Mouse (Mus musculus) telencephalon, adult 2 months (tissue): ENCODE data around the gene Atp6v1c2.

Source experiments
- DNase-seq: peaks from one replicate; pipeline ENCODE4 v3.0.0-alpha.2; 2011; ENCODE audit warnings: low read depth, low spot score

Atp6v1c2 gene

GRCm38 (mm10) chr12:17333459-17333858 lies 4.3 kb upstream of the Atp6v1c2 start:
- DNase-seq = no peak

GRCm38 (mm10) chr12:17324549-17325470 lies 4.3 kb downstream of the Atp6v1c2 start:
- DNase-seq = no peak

- DNase-seq = no peak
Observed at GRCm38 (mm10) chr12:17318453-17318852, 10.7 kb downstream of the Atp6v1c2 start.

GRCm38 (mm10) chr12:17317970-17318369 lies 11.2 kb downstream of the Atp6v1c2 start:
- no peak for DNase-seq

- DNase-seq = no peak
Observed at GRCm38 (mm10) chr12:17316096-17316495, 13.1 kb downstream of the Atp6v1c2 start.

- DNase-seq = peak; percentile 3
Observed at GRCm38 (mm10) chr12:17310852-17311839, 18.0 kb downstream of the Atp6v1c2 start.

- DNase-seq = no peak
Observed at GRCm38 (mm10) chr12:17308246-17308645, 20.9 kb downstream of the Atp6v1c2 start.

- DNase-seq = no peak
Observed at GRCm38 (mm10) chr12:17305445-17305844, 23.7 kb downstream of the Atp6v1c2 start.

- DNase-seq = no peak
Observed at GRCm38 (mm10) chr12:17299902-17300301, 29.3 kb downstream of the Atp6v1c2 start.

GRCm38 (mm10) chr12:17296899-17297298 lies 32.3 kb downstream of the Atp6v1c2 start:
- DNase-seq = no peak

GRCm38 (mm10) chr12:17290569-17290968 lies 38.6 kb downstream of the Atp6v1c2 start:
- DNase-seq = no peak

- DNase-seq = no peak
Observed at GRCm38 (mm10) chr12:17289913-17290312, 39.2 kb downstream of the Atp6v1c2 start.

- DNase-seq = no peak
Observed at GRCm38 (mm10) chr12:17289060-17289459, 40.1 kb downstream of the Atp6v1c2 start.

GRCm38 (mm10) chr12:17288496-17288895 lies 40.7 kb downstream of the Atp6v1c2 start:
- no peak for DNase-seq

- DNase-seq = no peak
Observed at GRCm38 (mm10) chr12:17273841-17274240, 55.3 kb downstream of the Atp6v1c2 start.

- DNase-seq = no peak
Observed at GRCm38 (mm10) chr12:17271272-17271671, 57.9 kb downstream of the Atp6v1c2 start.

GRCm38 (mm10) chr12:17267316-17267715 lies 61.8 kb downstream of the Atp6v1c2 start:
- peak; percentile 57 for DNase-seq

GRCm38 (mm10) chr12:17266673-17266990 lies 62.5 kb downstream of the Atp6v1c2 start:
- no peak for DNase-seq

- DNase-seq = peak; percentile 93
Observed at GRCm38 (mm10) chr12:17265971-17266672, 63.0 kb downstream of the Atp6v1c2 start, which contains the start of gene Pdia6. Pdia6 (plus strand) TSS chr12:17266545.

- no peak for DNase-seq
Observed at GRCm38 (mm10) chr12:17264826-17265225, 64.3 kb downstream of the Atp6v1c2 start.

GRCm38 (mm10) chr12:17263881-17264280 lies 65.3 kb downstream of the Atp6v1c2 start:
- DNase-seq = no peak
